Mouse (Mus musculus) embryonic facial prominence, embryonic 14.5 days (tissue): ENCODE measurements around the gene Hps4. TPM values are rescaled to one million over a fixed set of nuclear protein-coding genes. Genes with fewer than 3 reads are reported as not detected.

ENCODE experiments used
- ATAC-seq: fragments of 200-750 bp; cut with Nextera tagmentation; 2 replicates; pipeline ENCODE4 v1.8.0; 2017; ENCODE audit warnings: low read depth, moderate number of reproducible peaks, moderate TSS enrichment
- DNase-seq: peaks from one replicate; pipeline ENCODE4 v3.0.0-alpha.2; 2015; ENCODE audit warnings: low spot score
- H3K27ac ChIP-seq: fragments of 300-500 bp; sonication (generic); replicated peaks from 2 replicates; pipeline ENCODE4 v1.5.1; 2014; ENCODE audit warnings: low read depth, mild to moderate bottlenecking, low read length, moderate library complexity
- H3K27me3 ChIP-seq: fragments of 300-500 bp; sonication (generic); replicated peaks from 2 replicates; pipeline ENCODE4 v1.6.1; 2014; ENCODE audit warnings: low read length; ENCODE audit not compliant: control insufficient read depth, insufficient read depth
- H3K36me3 ChIP-seq: fragments of 300-500 bp; sonication (generic); 2 replicates; pipeline ENCODE4 v1.6.1; 2014; ENCODE audit warnings: low read length, mixed read lengths; ENCODE audit not compliant: control insufficient read depth, insufficient read depth
- H3K4me1 ChIP-seq: fragments of 300-500 bp; sonication (generic); 2 replicates; pipeline ENCODE4 v1.6.1; 2014; ENCODE audit warnings: antibody characterized with exemption, low read length; ENCODE audit not compliant: control insufficient read depth, insufficient read depth
- H3K4me2 ChIP-seq: fragments of 300-500 bp; sonication (generic); 2 replicates; pipeline ENCODE4 v1.6.1; 2014; ENCODE audit warnings: low read depth, mild to moderate bottlenecking, low read length, moderate library complexity, mixed read lengths
- H3K4me3 ChIP-seq: fragments of 300-500 bp; sonication (generic); 2 replicates; pipeline ENCODE4 v1.5.1; 2014; ENCODE audit warnings: low read depth, mild to moderate bottlenecking, low read length
- H3K9ac ChIP-seq: fragments of 300-500 bp; sonication (generic); 2 replicates; pipeline ENCODE4 v1.6.1; 2014; ENCODE audit warnings: low read depth, mild to moderate bottlenecking, low read length, moderate library complexity, mixed read lengths
- H3K9me3 ChIP-seq: fragments of 300-500 bp; sonication (generic); 2 replicates; pipeline ENCODE4 v1.6.1; 2016; ENCODE audit warnings: low read length; ENCODE audit not compliant: control insufficient read depth
- WGBS: fragments of 180-500 bp; shearing (Covaris S2); extraction: QIAGEN DNeasy Blood & Tissue Kit; methylation state at CpG from one replicate; pipeline ENCODE4 v1.1.7; 2014; 5-methylcytosine and 5-hydroxymethylcytosine counted together
- polyA plus RNA-seq: library from polyadenylated mRNA; unstranded; fragments of >200 nt; fragmentation: Nextera tagmentation; extraction: Ambion mirVana; gene quantifications from 2 replicates; pipeline ENCODE4 v1.2.1, GENCODE M21; 2014

The Hps4 gene
- polyA plus RNA-seq, 1 experiment from 2014 or later, result 31.6 TPM

GRCm38 (mm10) chr5:112346211-112346965 lies 3.5 kb downstream of the Hps4 start:
- no peaks in the 10 kb centered on the region for H3K27me3 ChIP-seq
- ATAC-seq, result no peak; the same call in 1 of the 2 replicates
- peaks cover 44% of the 10 kb centered on the region for H3K36me3 ChIP-seq

DNA sequence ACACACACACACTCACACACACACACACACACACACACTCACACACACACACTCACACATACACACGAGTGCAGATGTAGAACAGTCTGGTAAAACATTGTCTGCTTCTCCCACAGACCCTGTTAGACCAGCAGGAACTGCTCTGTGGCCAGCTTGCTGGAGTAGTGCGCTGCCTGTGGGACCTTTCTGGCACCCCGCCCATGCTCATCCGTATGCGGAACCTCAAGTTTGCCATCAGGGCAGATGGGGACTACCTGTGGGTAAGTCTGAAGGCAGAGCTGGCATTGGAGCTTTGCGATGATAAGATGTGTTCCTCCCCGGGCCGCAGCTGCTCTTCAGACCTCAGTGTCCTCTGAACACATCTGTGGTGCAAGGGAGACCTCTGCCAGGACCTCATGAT lies 6.3 kb downstream of the Hps4 start:
- 92% methylated on average over 8 of the region's 8 CpGs for WGBS

More at GRCm38 (mm10) chr5:112346211-112346965, 3.5 kb downstream of the Hps4 start:
- 0 out of 2 replicates have a peak, but pooled peaks cover 6% of the 10 kb centered on the region for H3K4me1 ChIP-seq
- peak; percentile 7 for DNase-seq
- no peak overlapping the region for H3K27ac ChIP-seq
- no peak overlapping the region for H3K9ac ChIP-seq
- no peak overlapping the region for H3K4me2 ChIP-seq
- no peaks in the 10 kb centered on the region for H3K9me3 ChIP-seq
- 82% methylated on average over 15 of the region's 16 CpGs for WGBS
- no peak overlapping the region for H3K4me3 ChIP-seq

DNA sequence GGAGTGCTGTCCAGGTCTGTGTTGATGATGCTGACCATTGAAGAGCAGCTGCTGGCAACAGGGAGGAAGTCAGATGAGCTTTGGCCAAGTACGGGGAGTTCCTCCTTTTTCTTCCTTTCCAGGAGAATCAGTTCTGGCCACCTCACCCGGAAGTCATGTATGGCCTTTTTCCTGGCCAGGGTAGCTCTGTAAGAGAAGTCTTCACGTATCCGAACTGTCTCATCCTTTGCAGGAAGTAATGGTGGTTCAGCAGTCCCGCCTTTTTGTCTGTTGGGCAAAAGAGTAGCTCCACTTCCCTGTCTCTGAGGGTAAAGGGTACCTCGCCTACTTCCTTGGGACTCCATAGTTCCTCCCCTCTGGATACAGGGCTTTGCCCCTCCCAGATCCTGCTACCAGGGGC lies 12.6 kb downstream of the Hps4 start:
- 80% methylated on average over 6 of the region's 6 CpGs for WGBS
- H3K36me3 ChIP-seq, result peaks cover 70% of the 10 kb centered on the region
- no peak overlapping the region for H3K27ac ChIP-seq
- ATAC-seq, result no peak
- H3K4me2 ChIP-seq, result no peak overlapping the region
- H3K9me3 ChIP-seq, result no peaks in the 10 kb centered on the region
- no peak overlapping the region for H3K4me3 ChIP-seq
- no peak for DNase-seq
- H3K27me3 ChIP-seq, result no peaks in the 10 kb centered on the region
- no peak overlapping the region for H3K9ac ChIP-seq
- no peaks in the 10 kb centered on the region for H3K4me1 ChIP-seq

More for the DNA sequence above, 6.3 kb downstream of the Hps4 start:
- H3K27ac ChIP-seq, result no peak overlapping the region
- no peak overlapping the region for H3K9ac ChIP-seq
- H3K4me1 ChIP-seq, result no peaks in the 10 kb centered on the region
- ATAC-seq, result no peak
- H3K27me3 ChIP-seq, result no peaks in the 10 kb centered on the region
- no peak overlapping the region for H3K4me3 ChIP-seq
- H3K9me3 ChIP-seq, result no peaks in the 10 kb centered on the region
- peaks cover 67% of the 10 kb centered on the region for H3K36me3 ChIP-seq
- DNase-seq, result no peak
- H3K4me2 ChIP-seq, result no peak overlapping the region

DNA sequence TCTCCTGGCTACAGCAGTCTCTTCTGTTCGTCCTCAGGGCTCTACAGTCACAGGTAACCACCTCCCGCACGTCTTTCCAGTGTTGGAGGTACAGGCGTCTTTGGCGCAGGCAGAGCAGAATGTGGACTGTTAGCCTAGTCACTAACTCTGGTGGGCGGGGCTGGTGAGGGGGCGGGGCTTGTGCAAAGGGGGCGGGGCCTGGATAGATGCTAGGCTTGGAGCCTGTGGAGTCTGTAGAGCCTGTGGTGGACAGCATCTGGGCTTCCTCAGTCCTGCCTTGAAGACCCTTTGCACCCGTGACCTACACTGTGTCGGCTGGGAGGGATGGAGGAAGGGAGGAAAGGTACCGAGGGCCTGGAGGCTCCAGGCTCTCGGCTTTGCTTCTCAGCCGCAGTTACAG lies 13.0 kb downstream of the Hps4 start, which contains the start of gene Gm6583:
Gm6583 (minus strand) TSS at position 124 of the 400 bp plus-strand sequence.
- Histone ChIP-seq H3K27ac (no peak within 1 kb of the TSS), H3K4me1 (no peaks in the 10 kb centered on the region), H3K27me3 (no peaks in the 10 kb centered on the region), H3K4me3 (no peak within 1 kb of the TSS), H3K36me3 (peaks cover 66% of the 10 kb centered on the region), H3K9ac (no peak within 1 kb of the TSS), H3K9me3 (no peaks in the 10 kb centered on the region), H3K4me2 (no peak within 1 kb of the TSS)
- DNase-seq, result no peak
- 70% methylated on average over 13 of the region's 13 CpGs for WGBS
- no peak for ATAC-seq

DNA sequence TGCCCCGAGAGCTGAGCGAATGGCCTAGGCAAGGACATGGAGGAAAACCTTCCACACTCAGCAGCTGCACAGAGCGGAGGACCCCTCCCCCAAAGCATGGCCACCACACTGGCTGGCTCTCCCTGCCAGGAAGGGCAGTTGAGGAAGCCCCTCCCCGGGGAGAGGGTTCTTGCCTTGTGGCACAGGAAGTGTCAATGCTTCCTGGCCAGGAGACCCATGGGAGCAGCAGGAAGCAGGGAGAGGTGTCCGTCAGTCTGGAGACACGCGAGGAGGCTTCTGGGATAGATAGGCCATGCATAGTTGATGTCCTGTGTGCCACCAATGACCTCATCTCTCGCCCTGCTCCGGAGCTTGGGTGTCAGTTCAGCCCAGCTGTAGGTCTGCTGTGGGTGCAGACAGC lies 13.4 kb downstream of the Hps4 start:
- no peak for DNase-seq
- peaks cover 62% of the 10 kb centered on the region for H3K36me3 ChIP-seq
- no peaks in the 10 kb centered on the region for H3K9me3 ChIP-seq
- no peak overlapping the region for H3K4me3 ChIP-seq
- no peak overlapping the region for H3K4me2 ChIP-seq
- 88% methylated on average over 9 of the region's 9 CpGs for WGBS
- H3K27ac ChIP-seq, result no peak overlapping the region
- H3K27me3 ChIP-seq, result no peaks in the 10 kb centered on the region
- no peak overlapping the region for H3K9ac ChIP-seq
- ATAC-seq, result no peak
- no peaks in the 10 kb centered on the region for H3K4me1 ChIP-seq

DNA sequence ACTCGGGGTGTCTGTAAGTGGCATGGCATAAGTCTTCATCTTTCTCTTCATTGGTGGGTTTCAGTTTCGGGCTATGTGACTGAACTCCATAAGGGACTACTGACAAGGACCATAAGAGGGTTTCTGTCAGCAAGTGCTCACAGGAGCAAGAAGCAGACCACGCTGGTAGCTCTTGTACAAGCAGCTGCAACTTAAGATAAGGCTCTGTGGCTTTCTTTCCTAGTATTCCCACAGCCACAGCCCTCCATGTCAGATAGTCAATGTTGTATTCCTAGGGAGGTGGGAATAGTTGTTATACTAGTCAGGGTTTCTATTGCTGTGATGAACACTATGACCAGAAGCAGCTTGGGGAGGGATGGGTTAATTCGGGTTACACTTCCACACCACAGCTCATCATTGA lies 16.6 kb downstream of the Hps4 start:
- H3K4me1 ChIP-seq, result no peaks in the 10 kb centered on the region
- ATAC-seq, result no peak
- no peak overlapping the region for H3K9ac ChIP-seq
- DNase-seq, result no peak
- H3K9me3 ChIP-seq, result no peaks in the 10 kb centered on the region
- no peak overlapping the region for H3K4me3 ChIP-seq
- no peaks in the 10 kb centered on the region for H3K27me3 ChIP-seq
- H3K4me2 ChIP-seq, result no peak overlapping the region
- peaks cover 58% of the 10 kb centered on the region for H3K36me3 ChIP-seq
- WGBS, result 91% methylated on average over 4 of the region's 4 CpGs
- no peak overlapping the region for H3K27ac ChIP-seq

GRCm38 (mm10) chr5:112360077-112360476 lies 17.2 kb downstream of the Hps4 start:
- peaks cover 58% of the 10 kb centered on the region for H3K36me3 ChIP-seq
- no peak overlapping the region for H3K4me3 ChIP-seq
- no peak overlapping the region for H3K4me2 ChIP-seq
- H3K9ac ChIP-seq, result no peak overlapping the region
- no peaks in the 10 kb centered on the region for H3K27me3 ChIP-seq
- H3K27ac ChIP-seq, result no peak overlapping the region
- WGBS, result 95% methylated on average over 3 of the region's 3 CpGs
- H3K4me1 ChIP-seq, result no peaks in the 10 kb centered on the region
- no peaks in the 10 kb centered on the region for H3K9me3 ChIP-seq
- DNase-seq (no peak), ATAC-seq (no peak)

- H3K9me3 ChIP-seq, result no peaks in the 10 kb centered on the region
- no peaks in the 10 kb centered on the region for H3K27me3 ChIP-seq
- no peak overlapping the region for H3K27ac ChIP-seq
- peak; percentile 13 for DNase-seq
- H3K36me3 ChIP-seq, result peaks cover 55% of the 10 kb centered on the region
- ATAC-seq, result no peak; the same call in 1 of the 2 replicates
- no peaks in the 10 kb centered on the region for H3K4me1 ChIP-seq
- no peak overlapping the region for H3K4me3 ChIP-seq
- WGBS, result 51% methylated on average over 10 of the region's 10 CpGs
- H3K4me2 ChIP-seq, result no peak overlapping the region
- H3K9ac ChIP-seq, result no peak overlapping the region
These were observed 21.4 kb downstream of the Hps4 start for GRCm38 (mm10) chr5:112364184-112364797.
